Mouse (Mus musculus) midbrain, embryonic 16.5 days (tissue): ENCODE results near the gene Cxcl12. TPM values are rescaled to one million over a fixed set of nuclear protein-coding genes. Genes with fewer than 3 reads are reported as not detected.

Experiments used
- ATAC-seq: fragments of 200-750 bp; cut with Nextera tagmentation; 2 replicates; pipeline ENCODE4 v1.8.0; 2017; ENCODE audit warnings: moderate TSS enrichment
- H3K27ac ChIP-seq: fragments of 300-500 bp; sonication (generic); 2 replicates; pipeline ENCODE4 v1.5.1; 2014; ENCODE audit warnings: mild to moderate bottlenecking, low read length, mixed read lengths
- H3K27me3 ChIP-seq: fragments of 300-500 bp; sonication (generic); 2 replicates; pipeline ENCODE4 v1.6.1; 2014; ENCODE audit warnings: low read depth, low read length, mixed read lengths; ENCODE audit not compliant: control insufficient read depth, insufficient read depth
- H3K36me3 ChIP-seq: fragments of 300-500 bp; sonication (generic); 2 replicates; pipeline ENCODE4 v1.6.1; 2014; ENCODE audit warnings: mild to moderate bottlenecking, low read length, moderate library complexity, mixed read lengths; ENCODE audit not compliant: control insufficient read depth, insufficient read depth
- H3K4me1 ChIP-seq: fragments of 300-500 bp; sonication (generic); 2 replicates; pipeline ENCODE4 v1.6.1; 2014; ENCODE audit warnings: mild to moderate bottlenecking, low read length, mixed read lengths; ENCODE audit not compliant: control insufficient read depth, insufficient read depth
- H3K4me2 ChIP-seq: fragments of 300-500 bp; sonication (generic); 2 replicates; pipeline ENCODE4 v1.6.1; 2014; ENCODE audit warnings: mild to moderate bottlenecking, low read length, mixed read lengths
- H3K4me3 ChIP-seq: fragments of 300-500 bp; sonication (generic); 2 replicates; pipeline ENCODE4 v1.5.1; 2014; ENCODE audit warnings: low read depth, mild to moderate bottlenecking, low read length, moderate library complexity, mixed read lengths
- H3K9ac ChIP-seq: fragments of 300-500 bp; sonication (generic); 2 replicates; pipeline ENCODE4 v1.6.1; 2014; ENCODE audit warnings: low read depth, low read length, mixed read lengths
- H3K9me3 ChIP-seq: fragments of 300-500 bp; sonication (generic); replicated peaks from 2 replicates; pipeline ENCODE4 v1.6.1; 2014; ENCODE audit warnings: mild to moderate bottlenecking, low read length, mixed read lengths; ENCODE audit not compliant: control insufficient read depth, poor library complexity, severe bottlenecking
- WGBS: fragments of 180-500 bp; shearing (Covaris S2); extraction: QIAGEN DNeasy Blood & Tissue Kit; methylation state at CpG from one replicate; pipeline ENCODE4 v1.1.7; 2014; 5-methylcytosine and 5-hydroxymethylcytosine counted together
- polyA plus RNA-seq: library from polyadenylated mRNA; unstranded; fragments of >200 nt; fragmentation: Nextera tagmentation; extraction: Ambion mirVana; gene quantifications from 2 replicates; pipeline ENCODE4 v1.2.1, GENCODE M21; 2015

Cxcl12 gene
- polyA plus RNA-seq, 1 experiment from 2014 or later, result 51.5 TPM

DNA sequence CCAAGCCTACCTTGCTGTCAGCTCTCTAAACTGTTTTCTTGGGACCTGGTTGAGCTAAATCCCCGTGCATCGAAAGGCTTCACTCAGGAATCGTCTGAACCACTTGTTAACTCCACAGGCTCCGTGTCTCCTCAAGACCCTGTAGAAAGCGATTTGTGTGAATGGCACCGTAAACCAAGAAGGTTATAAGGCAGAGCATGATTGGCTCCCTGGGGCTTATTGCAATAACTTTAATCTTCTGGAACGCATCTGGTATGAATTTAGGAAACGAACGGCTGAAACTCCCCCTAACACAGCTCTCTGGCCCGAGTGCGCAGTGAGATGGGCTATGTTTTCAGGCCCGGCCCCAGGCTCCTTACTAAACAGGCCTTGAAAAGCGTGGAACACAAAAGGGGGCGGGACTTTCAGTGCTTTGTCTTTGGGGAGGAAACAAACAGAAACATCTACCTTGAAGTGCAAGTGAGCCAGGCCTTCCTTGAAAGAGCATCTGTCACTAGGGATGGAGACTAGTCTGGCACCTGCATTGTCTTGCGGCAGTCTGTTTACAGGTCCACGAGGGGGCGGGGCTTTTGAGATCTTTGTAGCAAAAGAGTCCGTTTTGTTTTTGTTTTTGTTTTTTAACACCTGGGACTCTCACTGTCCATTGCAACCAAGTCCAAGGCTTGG, 16.7 kb upstream of the Cxcl12 start:
- WGBS, result 19% methylated on average over 18 of the region's 18 CpGs
- no peak overlapping the region for H3K9ac ChIP-seq
- no peak overlapping the region for H3K4me3 ChIP-seq
- no peak for ATAC-seq
- no peaks in the 10 kb centered on the region for H3K27me3 ChIP-seq
- no peaks in the 10 kb centered on the region for H3K9me3 ChIP-seq
- no peaks in the 10 kb centered on the region for H3K36me3 ChIP-seq
- no peak overlapping the region for H3K4me2 ChIP-seq
- H3K4me1 ChIP-seq, result no peaks in the 10 kb centered on the region
- no peak overlapping the region for H3K27ac ChIP-seq

- Histone ChIP-seq H3K9me3 (no peaks in the 10 kb centered on the region), H3K27ac (no peak overlapping the region), H3K4me1 (no peaks in the 10 kb centered on the region), H3K27me3 (no peaks in the 10 kb centered on the region), H3K4me3 (no peak overlapping the region), H3K4me2 (no peak overlapping the region), H3K36me3 (no peaks in the 10 kb centered on the region), H3K9ac (no peak overlapping the region)
- ATAC-seq, result no peak
- WGBS, result 72% methylated on average over 5 of the region's 5 CpGs
These were observed 15.3 kb upstream of the Cxcl12 start for GRCm38 (mm10) chr6:117153046-117153445.

DNA sequence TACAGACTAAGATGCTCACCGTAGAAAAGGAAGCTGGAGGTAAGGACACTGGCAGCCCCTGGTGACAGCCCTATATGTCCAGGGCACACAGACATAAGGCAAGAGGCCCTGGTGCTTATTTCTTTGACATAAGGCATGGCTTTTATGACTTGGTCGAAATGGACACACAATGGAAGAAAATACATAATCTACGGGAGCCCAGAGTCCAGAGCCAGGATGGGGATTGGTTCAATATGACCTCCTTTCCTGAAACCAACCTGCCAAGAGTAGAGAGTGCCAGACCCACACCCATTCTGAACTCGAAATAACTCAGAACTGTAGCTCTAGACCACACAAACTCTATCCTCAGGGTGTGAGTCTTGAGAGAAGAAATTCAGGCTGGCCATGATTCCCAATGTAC, 11.5 kb upstream of the Cxcl12 start:
- Histone ChIP-seq H3K9ac (no peak overlapping the region), H3K27ac (no peak overlapping the region), H3K36me3 (no peaks in the 10 kb centered on the region), H3K9me3 (no peaks in the 10 kb centered on the region), H3K4me2 (no peak overlapping the region), H3K4me3 (no peak overlapping the region), H3K4me1 (no peaks in the 10 kb centered on the region), H3K27me3 (no peaks in the 10 kb centered on the region)
- 63% methylated on average over 4 of the region's 4 CpGs for WGBS
- no peak for ATAC-seq

GRCm38 (mm10) chr6:117159710-117160690, 8.3 kb upstream of the Cxcl12 start:
- Histone ChIP-seq H3K27ac (no peak overlapping the region), H3K4me1 (no peaks in the 10 kb centered on the region), H3K36me3 (no peaks in the 10 kb centered on the region), H3K4me2 (no peak overlapping the region), H3K4me3 (no peak overlapping the region), H3K9ac (no peak overlapping the region), H3K27me3 (no peaks in the 10 kb centered on the region), H3K9me3 (no peaks in the 10 kb centered on the region)
- no peak for ATAC-seq
- WGBS, result 90% methylated on average over 16 of the region's 16 CpGs

DNA sequence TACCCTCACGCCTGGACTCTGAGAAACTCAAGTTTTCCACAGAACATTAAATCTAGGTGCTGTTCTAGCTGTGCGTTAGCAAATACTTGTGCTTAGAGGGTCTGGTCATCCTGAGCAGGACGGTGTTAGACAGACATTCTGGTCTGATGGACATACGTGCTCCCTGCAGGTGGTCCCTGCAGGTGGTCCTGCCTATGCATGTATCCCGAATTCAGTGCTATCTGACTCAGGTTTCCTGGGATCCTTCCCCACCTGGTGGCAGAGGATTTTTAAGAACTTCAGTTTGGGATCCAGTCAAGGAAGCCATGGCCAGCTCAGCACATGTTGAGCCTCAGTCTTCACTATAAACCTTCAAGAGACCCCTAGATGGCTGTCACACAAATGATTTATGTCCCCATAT, 4.8 kb upstream of the Cxcl12 start:
- Histone ChIP-seq H3K9me3 (no peaks in the 10 kb centered on the region), H3K36me3 (no peaks in the 10 kb centered on the region), H3K9ac (no peak overlapping the region), H3K27ac (no peak overlapping the region), H3K27me3 (peaks cover 15% of the 10 kb centered on the region), H3K4me1 (peaks cover 13% of the 10 kb centered on the region), H3K4me2 (no peak overlapping the region), H3K4me3 (no peak overlapping the region)
- 77% methylated on average over 5 of the region's 5 CpGs for WGBS
- ATAC-seq, result no peak

GRCm38 (mm10) chr6:117166581-117167425, 1.5 kb upstream of the Cxcl12 start:
- Histone ChIP-seq H3K27me3 (peaks cover 43% of the 10 kb centered on the region), H3K4me1 (peaks cover 22% of the 10 kb centered on the region)

GRCm38 (mm10) chr6:117167426-117167730, 957 bp upstream of the Cxcl12 start:
- peaks cover 22% of the 10 kb centered on the region for H3K4me1 ChIP-seq
- no peak for ATAC-seq
- H3K36me3 ChIP-seq, result no peaks in the 10 kb centered on the region
- 10% methylated on average over 7 of the region's 7 CpGs for WGBS
- H3K9ac ChIP-seq, result no peak overlapping the region
- peak overlapping the region; percentile 96 for H3K4me2 ChIP-seq
- H3K9me3 ChIP-seq, result no peaks in the 10 kb centered on the region
- no peak overlapping the region for H3K27ac ChIP-seq
- peaks cover 43% of the 10 kb centered on the region for H3K27me3 ChIP-seq
- no peak overlapping the region for H3K4me3 ChIP-seq

More at GRCm38 (mm10) chr6:117166581-117167425, 1.5 kb upstream of the Cxcl12 start:
- WGBS, result 2% methylated on average over 16 of the region's 16 CpGs
- no peak overlapping the region for H3K4me3 ChIP-seq
- no peak overlapping the region for H3K27ac ChIP-seq
- H3K4me2 ChIP-seq, result peak overlapping the region; percentile 35; the same call in 1 of the 2 replicates
- no peaks in the 10 kb centered on the region for H3K9me3 ChIP-seq
- peak; percentile 92 for ATAC-seq
- no peaks in the 10 kb centered on the region for H3K36me3 ChIP-seq
- no peak overlapping the region for H3K9ac ChIP-seq

DNA sequence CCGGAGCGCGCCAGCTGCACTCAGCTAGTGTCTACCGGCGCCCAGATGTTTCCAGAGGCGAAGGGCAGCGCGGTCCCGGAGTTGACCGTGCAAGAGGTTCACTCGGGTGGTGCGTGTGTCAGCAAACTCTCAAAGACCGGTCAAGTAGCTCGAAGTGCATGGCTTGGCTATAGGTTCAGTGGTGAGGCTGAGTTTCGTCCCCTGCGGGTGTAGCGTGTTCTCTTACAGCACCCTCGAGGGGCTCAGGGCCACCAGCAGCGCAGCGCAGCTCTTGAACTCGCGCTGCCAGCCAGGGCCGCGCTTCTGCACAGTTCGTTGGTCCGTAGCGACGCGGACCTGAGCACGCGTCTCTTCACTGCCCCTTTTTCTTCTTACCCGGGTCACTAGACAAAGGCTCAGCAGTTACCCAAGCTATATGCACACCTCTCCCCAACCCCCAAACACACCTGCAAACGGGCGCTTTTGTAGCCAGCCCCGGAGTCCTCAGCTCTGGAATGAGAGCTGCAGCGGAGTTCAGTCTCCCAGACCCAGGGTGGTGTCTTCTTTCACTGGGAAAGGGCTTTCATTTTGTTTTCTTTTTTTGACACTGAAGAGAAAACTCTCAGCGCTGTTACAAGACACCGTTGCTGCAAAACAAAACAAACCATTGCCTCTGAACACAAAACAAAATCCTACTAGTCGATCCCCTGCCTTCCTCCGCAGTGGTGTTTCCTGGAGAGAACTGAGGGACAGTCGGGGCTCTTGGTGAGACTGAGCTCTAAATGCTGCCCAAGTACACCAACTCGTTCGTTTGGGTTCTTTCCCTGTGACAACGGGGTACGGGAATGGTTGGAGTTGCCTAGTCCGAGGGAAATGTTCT, 945 bp downstream of the Cxcl12 start:
- Histone ChIP-seq H3K9ac (peak overlapping the region; percentile 66), H3K4me3 (peak overlapping the region; percentile 55), H3K27ac (no peak overlapping the region), H3K9me3 (no peaks in the 10 kb centered on the region), H3K36me3 (no peaks in the 10 kb centered on the region), H3K27me3 (peaks cover 49% of the 10 kb centered on the region), H3K4me2 (peak overlapping the region; percentile 96), H3K4me1 (peaks cover 22% of the 10 kb centered on the region)
- under 1% methylated on average over 46 of the region's 46 CpGs for WGBS
- no peak for ATAC-seq
